Mouse (Mus musculus): ENCODE data around the gene Cyb5r3.

Gene Cyb5r3

DNA sequence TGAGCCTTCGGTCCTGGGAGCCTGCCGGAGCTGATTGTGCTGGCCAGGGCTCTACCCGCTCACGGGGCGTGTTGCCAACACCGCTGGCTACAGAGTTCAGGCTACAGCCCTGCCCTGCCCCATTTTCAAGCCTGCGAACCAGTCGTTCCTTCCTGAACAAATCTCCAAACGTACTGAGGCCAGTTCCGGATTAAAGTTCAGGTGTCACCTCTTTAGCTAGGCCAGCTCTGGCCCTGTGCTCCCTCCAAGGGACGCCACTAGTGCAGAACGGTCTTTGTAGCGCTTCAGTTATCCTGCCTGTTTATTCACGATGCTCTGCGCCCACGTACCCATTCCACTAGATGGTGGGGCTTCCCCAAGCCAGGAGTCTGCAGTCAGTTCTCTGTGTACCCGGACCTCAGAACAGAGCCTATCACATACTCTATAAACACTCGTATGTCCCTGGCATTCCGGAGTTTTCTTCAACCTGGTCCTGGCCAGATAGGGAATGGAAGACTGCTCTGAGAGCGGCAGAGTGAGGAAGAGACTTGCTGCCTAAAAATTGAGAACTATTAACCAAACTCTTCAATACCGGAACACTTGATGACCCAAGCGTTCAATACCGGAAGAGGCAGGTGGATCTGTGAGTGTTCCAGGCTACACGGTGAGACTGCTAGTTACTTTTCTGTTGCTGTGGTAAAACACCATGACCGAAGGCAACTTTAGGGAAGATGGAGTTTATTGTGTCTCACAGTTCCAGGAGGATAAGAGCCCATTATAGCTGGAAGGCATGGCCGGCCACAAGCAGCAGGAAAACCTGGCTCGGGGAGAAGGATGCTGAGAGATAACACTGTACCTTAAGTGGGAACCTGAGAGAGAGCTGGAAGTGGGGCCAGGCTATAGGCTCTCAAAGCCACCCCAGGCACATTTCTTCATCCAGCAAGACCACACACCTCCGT lies at the start of gene Cyb5r3:
Cyb5r3 (minus strand) TSS at position 101 of the 938 bp plus-strand sequence.
- DNase-seq, result no peak

DNA sequence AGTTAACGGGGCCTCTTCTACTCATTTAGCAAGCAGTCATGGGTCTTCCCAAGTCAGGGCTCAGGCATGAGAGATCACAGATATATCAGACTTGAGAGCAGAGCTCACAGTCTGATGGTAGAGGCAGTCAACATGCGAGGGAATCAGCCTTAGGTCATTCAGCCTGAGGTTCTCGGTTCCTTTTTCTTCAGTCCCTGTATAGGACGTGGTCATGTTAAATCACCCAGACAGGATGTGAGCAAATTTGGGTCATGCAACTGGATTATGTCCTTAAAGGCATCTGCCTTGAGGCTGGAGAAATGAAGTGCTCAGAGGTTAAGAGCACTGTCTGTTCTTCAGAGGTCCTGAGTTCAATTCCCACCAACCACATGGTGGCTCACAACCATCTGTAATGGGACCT lies 49.3 kb upstream of the Cyb5r3 start:
- DNase-seq, result no peak

DNA sequence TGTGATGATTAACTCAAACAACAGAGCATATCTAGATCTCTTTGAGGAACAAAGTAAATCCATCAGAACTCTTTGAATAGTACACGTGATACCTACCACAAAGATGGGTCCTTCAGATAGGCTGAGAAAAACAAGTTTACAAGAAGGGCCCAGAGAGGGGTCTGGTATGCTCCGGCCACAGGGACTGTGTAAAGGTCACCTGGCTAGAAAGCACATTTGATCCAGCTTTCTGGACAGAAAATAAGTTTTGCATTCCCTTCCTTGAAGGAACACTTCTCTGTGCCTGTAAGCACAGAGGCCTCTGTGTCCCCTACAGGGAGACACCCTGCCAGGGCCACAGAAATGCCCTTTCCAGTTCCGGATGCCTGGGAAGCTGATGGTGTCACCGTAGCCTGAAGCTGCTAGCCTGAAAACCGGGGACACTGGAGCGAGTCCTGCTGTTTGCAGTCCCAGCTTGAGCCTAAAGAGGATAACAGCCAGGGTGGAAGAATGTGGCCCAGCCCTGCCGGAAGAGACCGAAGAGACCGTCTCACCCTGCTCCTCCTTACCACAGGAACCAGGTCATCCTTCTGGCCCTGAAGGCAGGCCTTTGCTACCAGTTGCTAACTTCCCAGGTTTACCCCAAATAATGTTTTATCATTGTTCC lies 48.1 kb upstream of the Cyb5r3 start:
- DNase-seq, result no peak

DNA sequence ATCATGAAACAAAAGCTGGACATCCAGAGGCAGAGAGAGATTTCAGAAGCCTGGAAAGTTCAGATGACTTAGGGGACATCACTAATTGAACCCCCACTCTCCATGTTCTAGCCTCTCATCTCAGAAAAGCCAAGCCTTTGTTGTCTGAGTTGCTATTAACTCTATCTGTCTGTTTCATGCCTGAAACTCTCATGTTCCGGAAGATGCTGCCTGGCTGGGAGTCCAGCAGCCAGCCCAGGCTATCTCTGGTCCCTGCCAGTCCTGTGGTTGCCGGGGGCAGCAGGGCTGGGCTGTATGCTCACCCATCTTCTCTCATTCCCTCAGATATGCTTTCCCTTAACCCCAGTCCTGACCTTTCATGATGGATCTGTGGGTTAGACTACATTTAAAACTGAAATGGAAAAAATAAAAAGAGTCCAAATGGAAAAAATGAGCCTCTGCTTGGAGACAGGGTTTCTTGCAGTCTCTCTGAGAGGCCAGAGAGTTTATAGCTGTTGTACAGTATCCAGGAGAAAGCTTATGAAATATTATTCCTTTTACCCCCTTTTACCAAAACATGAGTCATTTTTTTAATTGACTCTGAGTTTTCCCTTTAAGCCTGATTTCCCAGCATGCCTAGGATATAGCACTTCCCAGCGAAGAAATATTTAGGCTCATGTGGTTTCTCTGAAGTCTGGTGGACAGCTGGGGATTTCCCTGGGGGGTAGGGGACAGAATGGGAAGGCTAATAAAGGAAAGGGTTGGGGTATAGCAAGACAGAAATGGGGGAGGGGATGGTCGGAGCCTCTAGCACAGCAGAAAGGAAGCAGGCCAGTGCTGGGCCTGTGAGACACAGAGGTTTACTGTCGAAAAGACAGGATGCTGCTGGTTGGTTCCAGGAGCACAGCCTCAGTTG lies 43.2 kb upstream of the Cyb5r3 start:
- no peak for DNase-seq

- peak; percentile 57 for DNase-seq
These were observed 37.8 kb upstream of the Cyb5r3 start for GRCm38 (mm10) chr15:83210229-83210628.

DNA sequence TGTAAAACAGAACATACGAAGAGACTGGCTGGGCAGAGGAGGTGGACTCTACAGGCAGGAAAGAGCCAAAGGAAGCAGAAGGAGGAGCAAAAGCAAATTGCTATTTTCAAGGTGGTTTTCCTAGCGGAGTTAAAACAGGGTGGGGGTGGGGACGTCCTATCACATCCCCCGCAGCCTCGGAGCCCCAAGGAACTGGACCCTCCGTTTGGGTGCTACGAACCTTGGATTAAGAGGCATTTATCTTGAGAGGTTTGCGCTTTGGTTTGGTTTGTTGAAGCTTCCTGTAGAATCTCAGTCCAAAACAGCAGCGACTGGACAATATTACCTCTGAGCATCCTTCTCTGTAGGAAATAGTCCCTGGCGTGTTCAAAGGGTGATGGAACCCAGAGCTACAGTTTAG lies 37.3 kb upstream of the Cyb5r3 start:
- DNase-seq, result no peak

GRCm38 (mm10) chr15:83209092-83209695 lies 36.8 kb upstream of the Cyb5r3 start:
- DNase-seq, result no peak

- peak; percentile 47 for DNase-seq
These were observed 32.5 kb upstream of the Cyb5r3 start for GRCm38 (mm10) chr15:83204731-83205451.

- DNase-seq, result no peak
These were observed 30.0 kb upstream of the Cyb5r3 start for GRCm38 (mm10) chr15:83202412-83202811.

- no peak for DNase-seq
These were observed 21.0 kb upstream of the Cyb5r3 start for GRCm38 (mm10) chr15:83193413-83193812.

- no peak for DNase-seq
These were observed 10.0 kb upstream of the Cyb5r3 start for GRCm38 (mm10) chr15:83182351-83182750.

DNA sequence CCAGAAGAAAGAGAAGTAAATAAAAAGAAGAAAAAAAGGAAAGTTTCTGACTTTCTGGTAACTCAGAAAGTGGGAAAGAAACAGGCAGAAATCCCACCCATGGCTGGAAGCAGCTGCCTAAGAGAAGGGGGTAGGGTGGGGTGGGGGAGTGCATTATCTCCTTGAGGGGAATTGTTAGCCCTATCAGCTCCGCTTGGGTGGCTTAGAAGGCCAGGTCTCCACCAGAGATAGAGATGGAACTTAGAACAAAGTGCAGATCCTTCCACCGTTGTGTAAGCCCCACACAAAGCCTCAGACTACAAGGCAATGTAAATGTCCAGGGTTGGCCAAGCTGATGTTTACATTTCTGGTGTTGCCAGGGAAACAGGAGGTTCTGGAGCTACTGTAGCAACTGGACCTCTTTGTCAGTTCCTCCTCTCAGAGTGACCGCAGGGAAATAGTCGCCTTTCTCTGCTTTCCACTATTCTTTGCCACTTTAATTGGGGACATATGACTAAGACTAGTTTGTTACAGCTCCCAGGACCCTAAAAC lies 9.5 kb upstream of the Cyb5r3 start:
- no peak for DNase-seq

GRCm38 (mm10) chr15:83180004-83180403 lies 7.6 kb upstream of the Cyb5r3 start:
- no peak for DNase-seq

DNA sequence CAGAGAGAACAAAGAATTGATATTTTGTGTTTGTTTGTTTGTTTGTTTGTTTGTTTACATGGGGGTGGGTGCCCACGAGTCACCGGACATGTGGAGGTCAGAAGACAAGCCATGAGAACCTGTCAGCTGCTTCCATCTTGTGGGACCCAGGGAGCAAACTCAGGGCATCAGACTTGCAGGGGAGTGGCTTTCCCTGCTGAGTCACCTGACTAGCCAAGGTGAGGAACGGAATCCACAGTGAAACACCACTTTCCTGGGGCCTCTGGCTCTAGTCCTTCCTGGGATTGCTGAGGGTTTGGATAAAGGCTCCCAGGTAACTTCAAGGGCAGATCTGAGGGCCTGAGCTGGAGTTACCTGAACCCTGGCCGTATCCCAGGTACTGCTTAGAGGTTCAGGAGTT lies 4.3 kb upstream of the Cyb5r3 start:
- DNase-seq, result no peak

- DNase-seq, result no peak
These were observed 1.8 kb upstream of the Cyb5r3 start for GRCm38 (mm10) chr15:83173914-83174884.

DNA sequence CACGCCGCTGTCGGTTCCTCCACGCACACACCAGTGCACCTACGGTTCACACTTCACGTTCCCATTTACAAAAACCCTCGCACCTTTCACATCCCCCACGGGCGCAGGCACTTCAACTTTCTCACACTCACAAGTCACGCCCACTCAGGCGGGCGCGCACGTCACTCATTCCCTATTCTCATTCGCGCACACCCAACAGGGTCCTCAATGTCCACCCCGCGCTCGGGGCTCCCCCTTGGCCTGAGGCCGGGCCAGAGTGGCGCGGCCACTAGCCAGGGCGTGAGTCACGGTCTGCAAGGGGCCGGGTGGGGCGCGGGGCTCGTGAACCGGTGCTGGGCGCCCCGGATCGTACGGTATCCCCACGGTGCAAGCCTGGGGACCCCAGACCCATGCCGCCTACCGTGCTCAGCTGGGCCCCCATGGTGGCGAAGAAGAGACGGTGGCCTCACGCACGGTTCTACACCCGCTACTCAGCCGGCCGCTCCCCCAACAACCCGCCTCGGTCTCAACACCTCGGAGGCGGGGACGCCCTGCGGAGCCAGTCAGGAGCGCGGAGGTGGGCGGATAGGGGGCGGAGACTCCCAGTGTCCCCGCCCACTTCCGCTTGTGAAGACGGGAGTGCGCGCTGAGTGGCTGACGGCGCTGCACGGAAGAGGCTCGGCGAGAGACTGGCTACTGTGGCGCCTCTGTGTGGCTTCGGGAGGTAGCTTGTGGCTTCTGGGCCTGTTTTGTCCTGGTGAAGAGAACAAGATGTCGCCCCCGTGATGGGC lies 495 bp downstream of the Cyb5r3 start:
- peak; percentile 97 for DNase-seq

DNA sequence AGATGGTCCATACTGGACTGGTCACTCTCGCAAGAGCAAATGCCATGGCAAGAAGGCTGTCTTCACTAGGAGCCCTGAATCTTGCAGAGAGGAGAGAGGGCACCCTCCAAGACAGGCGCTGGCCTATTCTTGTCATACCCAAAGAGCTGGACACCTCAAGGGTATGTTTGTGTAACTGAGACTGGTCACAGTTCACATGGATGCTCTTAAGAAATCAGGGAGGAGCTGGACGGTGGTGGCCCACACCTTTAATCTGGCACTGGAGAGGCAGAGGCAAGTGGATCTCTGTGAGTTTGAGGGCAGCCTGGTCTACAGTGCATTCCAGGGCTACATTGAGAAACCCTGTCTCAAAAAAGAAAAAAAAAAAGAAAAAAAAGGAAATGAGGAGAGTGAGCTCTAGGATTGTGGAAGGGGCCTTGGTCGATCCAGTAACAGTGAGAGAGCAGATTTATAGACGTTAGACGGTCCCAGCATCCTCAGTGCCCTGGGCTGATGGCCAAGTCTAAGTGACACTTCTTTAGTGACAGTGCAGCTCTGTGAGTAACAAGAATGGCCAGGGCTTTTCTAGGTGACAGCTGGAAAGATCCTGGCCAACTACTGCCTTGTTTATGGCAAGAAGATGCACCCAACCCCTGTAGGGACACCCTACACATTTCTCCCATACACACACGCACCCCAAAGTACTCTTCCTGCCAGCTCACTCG lies 1.3 kb downstream of the Cyb5r3 start:
- no peak for DNase-seq

- no peak for DNase-seq
These were observed 2.3 kb downstream of the Cyb5r3 start for GRCm38 (mm10) chr15:83169772-83170722.

All from thymus, postnatal 4 days (tissue).